Mouse (Mus musculus): ENCODE results near the gene Add1. TPM values are rescaled to one million over a fixed set of nuclear protein-coding genes. Genes with fewer than 3 reads are reported as not detected.

Gene Add1
- total and polyA plus RNA-seq, 2 experiments from 2014 or later, result 166 to 272 TPM

GRCm38 (mm10) chr5:34549483-34550221 lies 23.8 kb upstream of the Add1 start:
- peak overlapping the region; percentile 83 for H3K27ac ChIP-seq
- peak overlapping the region; percentile 73 for H3K4me2 ChIP-seq (ENCODE audit: low read depth, low read length)
- no peaks in the 10 kb centered on the region for H3K9me3 ChIP-seq (ENCODE audit: low read length)
- DNase-seq (ENCODE audit: low spot score) (peak; percentile 81), ATAC-seq (peak; percentile 89)
- H3K27me3 ChIP-seq (ENCODE audit: insufficient read depth, low read length), result no peaks in the 10 kb centered on the region
- WGBS, result under 1% methylated on average over 46 of the region's 49 CpGs
- H3K36me3 ChIP-seq (ENCODE audit: insufficient read depth, low read length), result peaks cover 21% of the 10 kb centered on the region
- H3K4me3 ChIP-seq (ENCODE audit: low read length), result peak overlapping the region; percentile 87
- peaks cover 10% of the 10 kb centered on the region for H3K4me1 ChIP-seq (ENCODE audit: insufficient read depth, low read length)
- H3K9ac ChIP-seq (replicated peaks; ENCODE audit: low read length), result peak overlapping the region; percentile 97
- TF ChIP-seq CTCF (IDR thresholded peaks at IDR 0.05; ENCODE audit: low read depth), result no peak; the same call in none of the 2 replicates

DNA sequence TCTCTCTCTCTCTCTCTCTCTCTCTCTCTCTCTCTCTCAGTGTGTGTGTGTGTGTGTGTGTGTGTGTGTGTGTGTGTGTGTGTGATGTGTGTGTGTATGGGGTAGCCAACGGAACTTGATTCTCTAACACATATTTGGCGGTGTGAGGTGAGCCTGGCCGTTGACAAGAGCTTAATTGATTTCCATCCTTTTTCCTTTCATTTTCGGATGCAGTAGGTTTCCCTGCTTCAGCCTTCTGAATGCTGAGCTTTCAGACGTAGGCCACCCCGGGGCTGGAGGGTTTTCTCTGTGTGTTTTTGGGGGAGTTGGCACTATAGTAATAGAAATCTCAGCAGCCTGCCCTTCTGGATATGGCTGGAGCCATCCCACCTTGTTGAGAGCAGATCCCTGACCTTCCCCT lies 23.2 kb upstream of the Add1 start:
- Histone ChIP-seq H3K27me3 (ENCODE audit: insufficient read depth, low read length) (no peaks in the 10 kb centered on the region), H3K4me3 (ENCODE audit: low read length) (peak overlapping the region; percentile 87), H3K9me3 (ENCODE audit: low read length) (no peaks in the 10 kb centered on the region), H3K9ac (replicated peaks; ENCODE audit: low read length) (peak overlapping the region; percentile 97), H3K4me1 (ENCODE audit: insufficient read depth, low read length) (peaks cover 10% of the 10 kb centered on the region), H3K4me2 (ENCODE audit: low read depth, low read length) (peak overlapping the region; percentile 73), H3K27ac (peak overlapping the region; percentile 83; the same call in 1 of the 2 replicates), H3K36me3 (ENCODE audit: insufficient read depth, low read length) (peaks cover 27% of the 10 kb centered on the region)
- ATAC-seq (no peak; the same call in 1 of the 2 replicates), DNase-seq (ENCODE audit: low spot score) (peak; percentile 42)
- TF ChIP-seq CTCF (IDR thresholded peaks at IDR 0.05; ENCODE audit: low read depth), result no peak
- WGBS, result 10% methylated on average over 6 of the region's 6 CpGs

DNA sequence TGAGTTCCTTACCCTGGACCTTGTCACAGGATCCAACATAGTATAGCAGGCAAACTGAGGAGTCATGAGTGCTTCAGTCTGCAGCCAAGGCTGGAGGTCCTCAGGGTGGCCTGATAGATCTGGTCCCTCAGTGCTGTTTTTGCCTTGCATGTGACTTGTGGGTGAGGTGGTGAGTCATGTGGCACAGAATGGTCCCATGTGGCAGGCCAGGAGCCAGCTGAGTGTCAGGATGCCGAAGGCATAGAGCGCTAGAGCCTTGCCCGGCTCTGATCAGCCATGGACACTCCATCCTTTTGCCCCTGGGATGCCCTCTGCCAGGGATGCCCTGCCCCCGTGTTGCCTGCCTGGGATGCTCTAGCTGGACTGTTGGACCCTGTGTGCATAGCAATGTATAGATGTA lies 21.6 kb upstream of the Add1 start:
- Histone ChIP-seq H3K27ac (no peak overlapping the region), H3K36me3 (ENCODE audit: insufficient read depth, low read length) (peaks cover 40% of the 10 kb centered on the region), H3K9ac (replicated peaks; ENCODE audit: low read length) (0 out of 2 replicates have a peak overlapping the region, but pooled peaks have one; percentile 13), H3K4me1 (ENCODE audit: insufficient read depth, low read length) (peaks cover 10% of the 10 kb centered on the region), H3K4me3 (ENCODE audit: low read length) (no peak overlapping the region), H3K4me2 (ENCODE audit: low read depth, low read length) (no peak overlapping the region), H3K9me3 (ENCODE audit: low read length) (no peaks in the 10 kb centered on the region), H3K27me3 (ENCODE audit: insufficient read depth, low read length) (no peaks in the 10 kb centered on the region)
- ATAC-seq (no peak), DNase-seq (ENCODE audit: low spot score) (no peak)
- TF ChIP-seq CTCF (IDR thresholded peaks at IDR 0.05; ENCODE audit: low read depth), result no peak
- WGBS, result 82% methylated on average over 4 of the region's 4 CpGs

GRCm38 (mm10) chr5:34563854-34564253 lies 9.6 kb upstream of the Add1 start:
- no peak overlapping the region for H3K27ac ChIP-seq
- DNase-seq (ENCODE audit: low spot score) (no peak), ATAC-seq (no peak)
- no peak for TF ChIP-seq CTCF (IDR thresholded peaks at IDR 0.05; ENCODE audit: low read depth)
- no peak overlapping the region for H3K4me3 ChIP-seq (ENCODE audit: low read length)
- WGBS, result 85% methylated on average over 1 of the region's 1 CpGs
- no peaks in the 10 kb centered on the region for H3K9me3 ChIP-seq (ENCODE audit: low read length)
- no peaks in the 10 kb centered on the region for H3K4me1 ChIP-seq (ENCODE audit: insufficient read depth, low read length)
- H3K9ac ChIP-seq (replicated peaks; ENCODE audit: low read length), result no peak overlapping the region
- H3K4me2 ChIP-seq (ENCODE audit: low read depth, low read length), result no peak overlapping the region
- peaks cover 42% of the 10 kb centered on the region for H3K36me3 ChIP-seq (ENCODE audit: insufficient read depth, low read length)
- H3K27me3 ChIP-seq (ENCODE audit: insufficient read depth, low read length), result no peaks in the 10 kb centered on the region

DNA sequence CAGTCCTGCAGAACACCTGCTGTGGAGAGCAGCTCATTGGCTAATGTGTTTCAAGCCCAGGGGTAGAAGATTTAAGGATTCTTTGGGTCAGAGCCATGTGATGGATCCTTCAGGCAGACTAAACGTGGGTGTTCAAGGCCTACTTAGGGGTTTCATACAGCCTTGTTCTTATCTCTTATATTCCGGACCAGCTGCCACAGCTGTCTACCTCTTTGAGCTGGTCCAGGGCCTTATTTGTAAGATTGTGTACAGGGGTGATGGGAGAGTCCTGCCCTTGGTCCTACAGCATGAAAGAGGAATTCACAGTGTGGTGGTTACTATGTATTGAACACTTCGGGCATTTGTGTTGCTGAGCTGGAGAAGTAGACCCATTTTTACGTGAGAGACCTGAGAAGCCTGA lies 9.2 kb upstream of the Add1 start:
- Histone ChIP-seq H3K36me3 (ENCODE audit: insufficient read depth, low read length) (peaks cover 38% of the 10 kb centered on the region), H3K4me1 (ENCODE audit: insufficient read depth, low read length) (no peaks in the 10 kb centered on the region), H3K4me3 (ENCODE audit: low read length) (no peak overlapping the region), H3K4me2 (ENCODE audit: low read depth, low read length) (no peak overlapping the region), H3K27ac (no peak overlapping the region), H3K9me3 (ENCODE audit: low read length) (no peaks in the 10 kb centered on the region), H3K9ac (replicated peaks; ENCODE audit: low read length) (no peak overlapping the region), H3K27me3 (ENCODE audit: insufficient read depth, low read length) (no peaks in the 10 kb centered on the region)
- no peak for TF ChIP-seq CTCF (IDR thresholded peaks at IDR 0.05; ENCODE audit: low read depth)
- WGBS, result 88% methylated on average over 4 of the region's 4 CpGs
- ATAC-seq, result no peak
- no peak for DNase-seq (ENCODE audit: low spot score)

GRCm38 (mm10) chr5:34565545-34566283 lies 7.8 kb upstream of the Add1 start:
- H3K27me3 ChIP-seq (ENCODE audit: insufficient read depth, low read length), result no peaks in the 10 kb centered on the region
- no peak for TF ChIP-seq CTCF (IDR thresholded peaks at IDR 0.05; ENCODE audit: low read depth)
- H3K9me3 ChIP-seq (ENCODE audit: low read length), result no peaks in the 10 kb centered on the region
- ATAC-seq, result peak; percentile 55
- 57% methylated on average over 7 of the region's 7 CpGs for WGBS
- H3K4me3 ChIP-seq (ENCODE audit: low read length), result no peak overlapping the region
- H3K9ac ChIP-seq (replicated peaks; ENCODE audit: low read length), result no peak overlapping the region
- H3K4me2 ChIP-seq (ENCODE audit: low read depth, low read length), result no peak overlapping the region
- no peaks in the 10 kb centered on the region for H3K4me1 ChIP-seq (ENCODE audit: insufficient read depth, low read length)
- peak overlapping the region; percentile 37; the same call in 1 of the 2 replicates for H3K27ac ChIP-seq
- DNase-seq (ENCODE audit: low spot score), result peak; percentile 33
- peaks cover 24% of the 10 kb centered on the region; the same call in 1 of the 2 replicates for H3K36me3 ChIP-seq (ENCODE audit: insufficient read depth, low read length)

Data from hindbrain, postnatal 0 days (tissue).